Mouse (Mus musculus) ovary, postnatal 36 days (tissue): ENCODE measurements at regions not wholly inside any gene's neighbourhood (a gene's known extent, or its start where the extent isn't known, plus 50 kb on each side); places are given as distances from the start of the nearest gene placed in this dataset.
"Not testable (repeated sequence)": the region's sequence is repeated elsewhere in the genome, so short reads cannot be mapped to it uniquely, and the experiment has no call there.

Experiments
- DNase-seq: peaks from one replicate; pipeline ENCODE4 v3.0.0; 2022; ENCODE audit warnings: low spot score, mixed read lengths

DNA sequence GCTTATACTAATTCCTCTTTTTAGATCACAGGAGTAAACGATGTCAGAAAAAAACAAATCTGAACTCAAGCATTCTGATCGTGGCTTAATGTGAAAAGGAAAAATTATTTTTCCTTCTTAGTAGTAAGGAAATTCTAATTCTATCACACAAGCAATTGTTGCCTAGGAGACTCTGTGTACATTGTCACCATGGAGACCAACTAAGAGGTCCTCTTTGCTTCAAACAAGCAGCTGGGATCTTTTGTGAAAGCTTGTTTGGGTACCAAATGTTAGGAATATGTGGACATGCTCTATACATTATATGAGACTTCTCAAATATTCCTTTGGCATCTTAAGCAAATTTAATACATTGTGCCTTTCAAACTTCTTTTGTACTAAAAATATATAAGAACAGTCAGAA, 345.9 kb upstream of the Atp10a start:
- DNase-seq: no peak

DNA sequence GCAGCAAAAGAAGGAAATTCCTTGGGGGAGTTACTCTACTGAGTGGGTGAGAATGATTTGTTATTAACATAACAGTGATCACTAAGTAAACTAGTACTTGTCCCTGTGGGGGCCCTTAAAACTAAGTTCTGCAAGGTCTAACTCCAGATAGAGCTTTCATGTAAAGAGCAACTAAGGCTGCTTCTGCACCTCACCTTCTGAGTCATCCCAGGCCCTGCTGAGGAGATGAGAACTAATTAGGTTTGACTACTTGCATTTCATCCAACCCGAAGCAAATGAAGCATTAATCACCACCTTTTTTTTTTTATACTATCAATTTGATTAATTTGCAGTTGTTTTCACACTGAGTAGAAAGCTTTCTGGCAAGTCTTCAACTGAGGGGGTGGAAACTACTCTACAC, 333.6 kb upstream of the Atp10a start:
- DNase-seq: no peak

- DNase-seq: no peak
Observed at GRCm38 (mm10) chr7:58367384-58367783, 288.6 kb upstream of the Atp10a start.

DNA sequence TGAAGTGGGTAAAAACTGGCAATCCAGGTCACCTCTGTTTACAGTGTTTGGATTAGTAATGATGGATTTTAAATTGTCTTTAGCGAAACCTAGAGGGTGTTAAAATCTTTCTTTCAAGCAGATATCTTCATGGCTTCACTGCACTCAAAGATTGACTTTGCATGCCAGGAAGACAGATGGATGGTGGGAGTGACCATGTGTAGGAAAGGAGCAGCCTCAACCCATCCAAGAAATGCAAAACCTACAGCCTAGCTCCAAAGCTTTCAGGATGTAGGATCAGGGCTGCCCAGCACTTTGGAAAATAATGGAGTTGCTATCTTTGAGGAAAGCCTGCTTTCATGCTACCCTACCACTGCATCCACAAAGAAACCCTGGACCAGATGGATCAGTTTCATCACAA, 272.6 kb upstream of the Atp10a start:
- DNase-seq: no peak

DNA sequence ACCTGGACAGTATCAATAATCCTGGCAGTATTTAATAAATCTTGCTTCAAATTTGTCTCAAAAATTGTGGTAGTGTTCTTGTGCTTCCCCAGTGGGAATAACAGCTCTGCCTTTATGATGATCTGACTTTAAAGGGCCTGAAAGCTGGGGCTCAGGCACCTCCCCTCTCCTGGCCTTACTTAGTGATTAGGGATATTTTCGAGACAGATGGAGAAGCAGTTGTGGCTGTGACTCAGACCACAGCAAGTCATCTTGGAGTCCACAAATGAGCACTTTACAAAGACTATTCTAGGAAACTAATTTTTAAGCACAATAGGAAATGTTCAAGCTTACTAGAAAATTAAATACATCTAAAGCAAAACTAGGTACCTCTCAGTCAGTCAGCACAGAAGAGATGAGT, 267.6 kb upstream of the Atp10a start:
- no peak for DNase-seq

GRCm38 (mm10) chr7:58392391-58393115, 263.4 kb upstream of the Atp10a start:
- DNase-seq: no peak

DNA sequence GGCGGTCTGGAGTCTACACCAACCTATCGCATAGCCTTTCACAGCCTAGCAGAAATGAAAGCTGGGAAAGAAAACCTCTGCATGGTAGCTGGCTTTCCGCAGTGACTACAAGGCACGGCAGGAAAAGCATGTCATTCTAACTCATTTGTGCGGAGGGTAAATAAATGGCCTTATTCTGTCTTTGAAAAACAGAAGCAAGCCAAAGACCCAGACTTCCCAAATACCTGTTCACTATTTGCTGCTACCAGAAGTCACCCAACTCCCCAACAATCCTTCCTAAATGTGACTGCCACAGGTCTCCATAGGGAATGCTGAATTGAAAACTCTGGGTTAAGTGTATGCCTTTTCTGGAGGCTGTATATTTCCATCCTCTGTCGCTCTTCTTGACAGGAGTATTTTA, 258.0 kb upstream of the Atp10a start:
- no peak for DNase-seq

DNA sequence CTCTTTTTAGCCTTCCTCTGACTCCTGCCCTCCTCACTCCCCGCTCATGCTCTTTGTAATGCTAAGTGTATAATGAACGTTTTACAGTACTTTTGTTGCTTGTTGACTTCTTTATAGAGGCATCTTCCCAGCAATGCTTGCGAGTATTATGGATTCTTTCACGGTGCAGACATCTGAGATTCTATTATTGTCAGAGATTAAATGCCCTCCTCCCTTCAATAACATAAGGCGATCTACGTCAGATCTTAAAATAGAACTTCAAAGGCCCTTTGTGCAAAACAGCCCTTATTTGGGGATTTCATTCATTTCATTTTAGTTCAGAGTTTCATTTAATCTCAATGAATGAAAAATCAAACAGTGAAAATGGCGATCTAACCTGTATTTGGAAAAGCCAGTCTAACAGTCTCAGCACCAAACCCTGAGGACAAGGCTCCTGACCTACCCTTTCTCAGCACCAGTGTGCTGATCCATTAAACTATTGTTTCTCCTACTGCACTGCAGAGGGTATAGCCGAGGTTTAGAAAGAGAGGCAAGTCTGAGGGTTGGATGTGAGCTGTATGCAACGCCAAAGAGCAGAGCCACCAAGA, 257.3 kb upstream of the Atp10a start:
- DNase-seq: no peak

DNA sequence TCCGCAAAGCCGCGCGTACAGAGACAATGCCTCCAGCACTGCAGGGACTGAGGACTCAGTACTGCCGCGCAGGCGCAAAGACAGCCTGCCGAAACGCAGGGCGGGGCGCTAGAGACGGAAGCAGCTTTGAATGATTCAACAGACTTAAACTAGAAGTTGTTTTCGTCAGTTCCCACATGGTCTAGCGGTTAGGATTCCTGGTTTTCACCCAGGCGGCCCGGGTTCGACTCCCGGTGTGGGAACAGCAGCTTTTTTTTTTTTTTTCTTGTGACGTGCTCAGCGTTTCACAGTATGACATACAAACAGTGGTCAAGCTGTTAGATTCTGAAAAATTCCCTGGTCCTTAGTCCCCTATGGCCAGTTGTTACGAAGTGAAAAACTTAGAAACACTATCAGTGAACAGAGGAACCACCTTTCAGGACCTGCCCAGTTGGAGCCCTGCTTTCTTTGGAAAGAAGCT, 256.8 kb upstream of the Atp10a start:
- peak; percentile 91 for DNase-seq

- no peak for DNase-seq
Observed at GRCm38 (mm10) chr7:58399651-58400050, 256.3 kb upstream of the Atp10a start.

- DNase-seq: no peak
Observed at GRCm38 (mm10) chr7:58400594-58400993, 255.4 kb upstream of the Atp10a start.

DNA sequence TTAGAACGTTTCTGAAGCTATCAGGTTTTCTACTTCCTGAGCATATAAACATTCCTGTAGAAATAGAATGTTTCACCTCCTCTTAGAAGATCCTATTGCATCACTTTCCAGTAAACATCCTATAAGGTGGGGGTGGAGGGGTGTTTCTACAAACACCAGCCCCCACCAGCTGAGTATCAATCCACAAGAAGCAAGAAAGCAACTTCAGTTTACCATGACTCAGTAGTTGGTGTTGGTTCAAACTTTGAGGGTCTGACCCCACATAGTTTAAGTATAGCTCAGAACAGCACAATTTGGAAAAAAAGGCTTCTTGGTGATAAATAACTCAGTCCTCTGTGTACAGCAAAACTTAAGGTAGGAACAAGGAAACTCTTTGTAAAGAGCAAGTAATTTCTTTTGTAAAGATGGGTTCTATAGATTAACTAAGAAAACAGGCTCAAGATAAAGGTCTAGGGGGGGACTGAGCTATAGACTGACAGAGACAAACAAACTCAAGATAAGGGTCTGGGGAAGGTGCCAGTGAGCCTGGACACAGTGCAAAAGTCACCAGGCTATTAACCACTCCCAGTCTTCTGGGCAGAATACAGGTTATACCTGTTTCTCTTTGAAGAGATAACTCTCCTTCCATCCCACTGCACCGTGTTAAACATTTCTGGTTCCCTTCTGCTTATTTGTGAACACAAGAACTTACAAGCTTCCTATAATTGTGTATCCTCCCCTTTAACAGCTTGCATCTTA, 218.9 kb upstream of the Atp10a start:
- no peak for DNase-seq

DNA sequence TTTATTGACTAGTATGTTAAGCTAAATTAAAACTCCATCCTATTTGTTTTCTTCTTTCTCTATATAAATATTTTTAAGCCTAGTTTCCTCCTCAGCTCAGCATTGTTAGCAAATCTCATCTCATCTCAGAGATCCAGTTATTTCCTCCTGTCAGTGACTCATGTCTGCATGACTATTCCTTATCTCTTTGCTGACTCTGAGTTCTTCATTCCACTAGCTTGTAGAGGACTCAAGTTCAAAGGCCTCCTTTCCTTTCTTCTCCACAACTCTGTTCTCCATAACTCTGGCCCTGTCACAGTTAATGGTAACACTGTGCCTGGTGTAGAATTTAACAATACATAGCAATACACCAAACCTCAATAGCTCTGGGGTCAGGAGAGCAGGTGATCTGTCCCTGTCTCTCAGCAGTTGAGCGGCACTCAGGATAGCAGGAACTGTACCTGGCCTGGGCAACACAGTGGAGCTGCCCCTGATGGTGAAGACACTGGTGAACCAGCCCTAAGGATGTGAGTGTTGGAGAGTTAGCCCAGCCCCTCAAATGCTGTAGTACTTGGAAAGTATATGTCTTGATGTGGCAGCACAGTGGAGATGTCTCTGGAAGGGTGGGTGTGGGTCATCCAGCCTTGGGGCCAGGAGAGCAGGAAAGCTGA, 213.3 kb upstream of the Atp10a start:
- no peak for DNase-seq

DNA sequence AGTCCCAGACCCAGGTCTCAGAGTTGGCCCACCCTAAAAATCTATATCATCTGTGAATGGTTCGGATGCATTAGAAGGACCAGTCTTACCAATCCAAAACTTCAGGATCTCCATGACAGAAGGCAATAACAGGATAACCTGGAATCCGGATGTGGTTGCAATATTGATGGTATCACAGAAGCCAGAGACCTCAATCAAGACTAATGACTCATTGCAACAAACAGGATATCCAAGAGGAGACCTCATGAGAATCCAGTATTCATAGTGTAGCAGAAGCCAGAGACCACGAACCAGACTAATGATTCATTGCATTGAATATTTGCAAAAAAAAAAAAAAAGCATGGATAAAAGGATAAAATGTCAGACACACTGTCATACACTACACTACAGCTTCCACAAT, 212.7 kb upstream of the Atp10a start:
- DNase-seq: no peak

- DNase-seq: no peak
Observed at GRCm38 (mm10) chr7:58445781-58446180, 210.2 kb upstream of the Atp10a start.

DNA sequence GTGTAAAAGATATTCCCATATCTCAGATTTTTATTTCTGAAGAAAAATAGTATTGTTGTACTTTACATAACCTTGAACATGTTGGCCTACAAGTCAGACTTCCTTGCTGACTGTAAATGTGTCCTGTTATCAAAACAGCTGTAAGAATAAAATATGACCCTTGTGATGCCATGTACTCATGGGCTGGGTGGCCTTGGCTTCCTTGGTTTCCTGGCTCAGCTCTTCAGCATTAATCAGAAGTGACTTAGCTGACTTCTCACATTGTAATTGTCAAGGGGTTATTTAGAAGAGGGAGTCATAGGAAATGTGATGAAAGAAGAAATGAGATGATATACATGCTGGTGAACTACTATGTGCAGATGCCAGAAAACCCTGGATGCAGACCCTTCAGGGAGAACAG, 209.7 kb upstream of the Atp10a start:
- no peak for DNase-seq

GRCm38 (mm10) chr7:58448727-58449126, 207.2 kb upstream of the Atp10a start:
- no peak for DNase-seq

DNA sequence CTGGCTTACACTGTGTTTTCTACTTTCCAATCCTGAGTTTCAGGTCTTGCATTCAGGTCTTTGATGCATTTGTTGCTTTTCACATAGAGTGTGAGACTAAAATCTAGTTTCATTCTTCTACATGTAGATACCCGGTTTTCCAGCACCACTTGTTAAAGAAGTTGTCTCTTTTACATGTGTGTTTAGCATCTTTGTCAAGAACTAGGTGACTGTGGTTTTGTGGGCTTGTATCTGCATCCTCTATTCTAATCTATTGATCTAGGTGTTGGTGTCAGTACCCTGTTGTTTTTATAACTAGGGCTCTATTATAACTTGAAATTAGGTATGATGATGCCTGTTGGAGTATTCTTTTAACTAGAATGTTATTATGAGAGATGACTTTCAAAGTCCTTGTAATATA, 204.0 kb upstream of the Atp10a start:
- DNase-seq: no peak

DNA sequence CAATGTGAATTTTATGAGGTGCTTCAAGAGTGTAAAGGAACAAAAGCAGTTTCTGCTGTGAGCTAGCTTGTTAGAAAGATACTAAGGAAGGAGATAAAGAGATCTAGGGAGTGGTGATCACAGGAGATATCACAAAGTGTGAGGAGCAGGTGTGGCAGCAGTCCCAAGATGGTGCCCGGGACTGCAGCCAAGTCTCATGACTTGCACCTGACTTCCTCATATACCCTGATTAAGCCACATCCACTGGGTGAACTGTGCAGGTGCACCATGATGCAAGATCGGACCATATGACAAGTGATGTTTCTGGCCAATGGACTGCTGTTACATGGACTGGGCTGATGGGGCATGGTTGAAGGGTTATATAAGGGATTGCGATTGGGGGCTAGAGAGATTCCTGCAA, 197.8 kb upstream of the Atp10a start:
- not testable (repeated sequence) for DNase-seq

DNA sequence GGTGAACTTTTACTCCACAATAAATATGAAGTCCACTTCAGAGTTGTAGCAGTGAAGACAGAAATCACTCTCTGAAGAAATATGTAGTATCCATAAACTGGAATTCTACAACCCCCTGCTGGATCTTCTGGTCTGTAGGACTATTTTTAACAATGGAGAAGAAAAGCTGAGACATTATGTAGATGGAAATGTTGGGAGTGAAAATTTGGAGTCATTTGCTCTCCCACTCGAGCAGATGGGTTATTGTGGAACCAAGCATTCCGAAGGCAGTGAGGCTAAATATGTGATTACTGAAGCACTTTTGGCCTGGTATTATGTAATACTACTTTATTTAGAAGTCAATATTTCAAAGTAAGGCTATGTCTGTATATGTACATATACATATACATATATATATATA, 195.0 kb upstream of the Atp10a start:
- DNase-seq: no peak

GRCm38 (mm10) chr7:58473150-58473549, 182.8 kb upstream of the Atp10a start:
- DNase-seq: no peak

GRCm38 (mm10) chr7:58475139-58475538, 180.8 kb upstream of the Atp10a start:
- no peak for DNase-seq

GRCm38 (mm10) chr7:58488250-58488649, 167.7 kb upstream of the Atp10a start:
- no peak for DNase-seq
